Mouse (Mus musculus) right cerebral cortex, adult 18-20 months (tissue): ENCODE data around the gene Neb.
A peak's percentile ranks its signal among the peaks of the same experiment; 100 is the strongest.

ENCODE experiments used
- DNase-seq: peaks from one replicate; pipeline ENCODE4 v3.0.0; 2022; ENCODE audit warnings: mixed read lengths

Neb gene

GRCm38 (mm10) chr2:52303405-52303804, 74.9 kb downstream of the Neb start:
- DNase-seq: no peak

- DNase-seq: no peak
These were observed 80.3 kb downstream of the Neb start for GRCm38 (mm10) chr2:52297969-52298368.

- no peak for DNase-seq
These were observed 81.5 kb downstream of the Neb start for GRCm38 (mm10) chr2:52296779-52297178.

GRCm38 (mm10) chr2:52287436-52287835, 90.8 kb downstream of the Neb start:
- no peak for DNase-seq

- DNase-seq: no peak
These were observed 91.9 kb downstream of the Neb start for GRCm38 (mm10) chr2:52286421-52286820.

- DNase-seq: no peak
These were observed 106.1 kb downstream of the Neb start for GRCm38 (mm10) chr2:52272146-52272545.

GRCm38 (mm10) chr2:52270911-52271310, 107.4 kb downstream of the Neb start:
- DNase-seq: no peak

- DNase-seq: peak; percentile 50
These were observed 116.1 kb downstream of the Neb start for GRCm38 (mm10) chr2:52262149-52262548.

GRCm38 (mm10) chr2:52252037-52252436, 126.2 kb downstream of the Neb start:
- DNase-seq: no peak

- DNase-seq: no peak
These were observed 129.9 kb downstream of the Neb start for GRCm38 (mm10) chr2:52248316-52248826.

- no peak for DNase-seq
These were observed 133.2 kb downstream of the Neb start for GRCm38 (mm10) chr2:52245091-52245490.

- DNase-seq: no peak
These were observed 135.6 kb downstream of the Neb start for GRCm38 (mm10) chr2:52242691-52243090.

- no peak for DNase-seq
These were observed 140.4 kb downstream of the Neb start for GRCm38 (mm10) chr2:52237892-52238291.

GRCm38 (mm10) chr2:52227584-52227983, 150.7 kb downstream of the Neb start:
- no peak for DNase-seq

GRCm38 (mm10) chr2:52224366-52224765, 153.9 kb downstream of the Neb start:
- DNase-seq: no peak

GRCm38 (mm10) chr2:52220074-52220473, 158.2 kb downstream of the Neb start:
- no peak for DNase-seq

- no peak for DNase-seq
These were observed 162.3 kb downstream of the Neb start for GRCm38 (mm10) chr2:52215945-52216344.

- DNase-seq: no peak
These were observed 165.7 kb downstream of the Neb start for GRCm38 (mm10) chr2:52212561-52212961.

GRCm38 (mm10) chr2:52211358-52211899, 166.8 kb downstream of the Neb start:
- no peak for DNase-seq

- DNase-seq: no peak
These were observed 167.6 kb downstream of the Neb start for GRCm38 (mm10) chr2:52210685-52211084.

- no peak for DNase-seq
These were observed 173.3 kb downstream of the Neb start for GRCm38 (mm10) chr2:52204992-52205391.

GRCm38 (mm10) chr2:52193629-52194028, 184.6 kb downstream of the Neb start:
- DNase-seq: no peak

GRCm38 (mm10) chr2:52179678-52180077, 198.6 kb downstream of the Neb start:
- no peak for DNase-seq

GRCm38 (mm10) chr2:52177726-52178125, 200.5 kb downstream of the Neb start:
- no peak for DNase-seq

- DNase-seq: peak; percentile 6
These were observed 201.1 kb downstream of the Neb start for GRCm38 (mm10) chr2:52177184-52177583.
